Mouse (Mus musculus) regulatory T cell (primary cell): ENCODE results near the gene Eif3f.

Source experiments
- in situ Hi-C: fragments of 300-600 bp; cut with MboI, MseI; formaldehyde crosslinking; loops from one replicate; pipeline ENCODE4 v1.15.1; 2025; ENCODE audit warnings: high pct_unique_total_duplicates

The Eif3f gene

GRCm38 (mm10) chr7:108933794-108934731 is at the start of gene Eif3f:
Gene Eif3f, plus strand, starts transcription at chr7:108934417.
- in situ Hi-C loops = loop anchor here (5.0 kb wide), 1 partner anchor 117 kb away; no protein-coding TSS in a partner anchor

GRCm38 (mm10) chr7:108884906-108885305 is 49.3 kb upstream of the Eif3f start, which contains the start of gene Olfr518:
Gene Olfr518, minus strand, starts transcription at chr7:108885006.
- in situ Hi-C loops = no loop called here

DNA sequence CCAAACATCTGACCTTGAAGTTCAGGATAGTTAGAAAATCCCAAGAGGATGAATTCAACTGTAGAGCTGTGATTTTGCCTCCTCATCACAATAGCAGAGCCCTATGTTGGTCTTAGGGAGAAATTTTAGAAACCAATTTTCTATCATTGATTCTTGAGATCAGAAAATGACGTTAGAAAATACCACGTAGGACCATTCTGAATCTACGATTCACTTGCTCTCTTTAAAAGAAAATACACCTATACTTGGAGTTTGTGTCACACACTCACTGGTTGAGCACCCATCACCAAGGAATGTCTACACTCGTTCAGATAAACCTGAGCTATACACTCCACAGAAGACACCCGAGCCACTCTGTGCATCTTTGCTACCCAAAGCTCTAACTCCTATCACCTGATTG is 39.9 kb upstream of the Eif3f start, which contains the start of gene Olfr519:
Gene Olfr519, minus strand, starts transcription at position 101 of the 400 bp plus-strand sequence.
- in situ Hi-C loops = no loop called here

GRCm38 (mm10) chr7:108903969-108904368 is 30.2 kb upstream of the Eif3f start:
- in situ Hi-C loops = no loop called here

GRCm38 (mm10) chr7:108927043-108927442 is 7.2 kb upstream of the Eif3f start:
- in situ Hi-C loops = no loop called here

- in situ Hi-C loops = no loop called here
Observed at GRCm38 (mm10) chr7:108928280-108929188, 5.7 kb upstream of the Eif3f start.

GRCm38 (mm10) chr7:108929726-108930393 is 4.4 kb upstream of the Eif3f start, which contains the start of gene Nlrp10:
Gene Nlrp10, minus strand, starts transcription at chr7:108930178.
- in situ Hi-C loops = loop anchor here (5.0 kb wide), 1 partner anchor 113 kb away; no protein-coding TSS in a partner anchor

DNA sequence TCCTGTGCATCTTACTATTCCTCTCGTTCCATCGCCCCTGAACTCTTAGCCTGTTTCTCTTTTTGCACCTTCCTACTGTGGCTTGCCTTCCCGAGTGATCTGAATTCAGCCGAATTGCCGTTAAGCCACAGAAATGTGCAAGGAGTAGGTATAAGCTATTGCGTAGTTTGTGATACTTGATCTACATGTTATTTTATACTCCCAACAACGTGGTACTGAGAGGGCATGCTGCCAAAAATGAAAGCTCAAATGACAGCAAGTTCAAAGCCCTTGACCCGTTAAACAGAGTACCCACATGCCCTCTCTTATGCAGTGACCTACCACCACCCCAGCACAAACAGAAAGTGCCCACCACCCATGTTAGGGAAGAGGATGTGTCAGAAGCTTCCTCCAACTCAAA is 619 bp downstream of the Eif3f start:
- in situ Hi-C loops = loop anchor here (5.0 kb wide), 1 partner anchor 118 kb away; no protein-coding TSS in a partner anchor

GRCm38 (mm10) chr7:108935411-108935810 is 1.2 kb downstream of the Eif3f start:
- in situ Hi-C loops = no loop called here

GRCm38 (mm10) chr7:108936591-108936990 is 2.4 kb downstream of the Eif3f start:
- in situ Hi-C loops = no loop called here

DNA sequence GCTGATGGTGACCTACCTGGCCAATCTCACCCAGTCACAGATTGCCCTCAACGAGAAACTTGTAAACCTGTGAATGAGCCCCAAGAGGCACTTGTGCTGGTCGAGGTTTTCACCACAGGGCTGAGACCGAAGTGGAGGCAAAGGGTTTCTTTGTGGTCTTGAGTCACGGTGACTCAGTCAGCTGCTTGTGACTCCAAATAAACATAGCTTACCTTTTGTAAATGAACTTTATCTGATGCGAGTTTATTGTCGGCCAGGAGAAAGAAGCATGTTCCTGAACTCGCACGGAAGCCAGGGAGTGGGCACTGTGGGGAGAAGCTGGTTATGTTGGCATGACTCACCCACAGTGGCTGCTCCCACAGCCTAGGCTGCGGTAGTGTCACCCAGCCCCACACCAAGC is 7.2 kb downstream of the Eif3f start:
- in situ Hi-C loops = no loop called here

GRCm38 (mm10) chr7:108944002-108944401 is 9.8 kb downstream of the Eif3f start:
- in situ Hi-C loops = no loop called here

DNA sequence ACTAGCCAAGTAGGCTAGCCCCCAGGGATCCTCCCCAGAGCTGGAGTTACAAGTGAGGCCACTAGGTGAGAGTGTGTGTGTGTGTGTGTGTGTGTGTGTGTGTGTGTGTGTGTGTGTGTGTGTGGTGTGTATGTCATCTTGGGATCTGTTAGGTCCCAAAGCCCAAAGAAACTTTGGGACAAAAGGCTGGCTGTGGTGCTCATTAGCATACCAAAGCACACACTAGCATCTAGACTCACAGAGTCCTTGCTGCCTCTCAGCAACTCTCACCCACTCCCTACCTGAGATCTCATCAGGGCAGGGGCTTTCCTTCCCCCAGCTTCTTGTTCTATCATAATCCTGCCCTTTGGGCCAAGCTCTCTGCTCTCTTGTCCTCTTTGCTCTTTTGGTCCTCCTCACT is 14.4 kb downstream of the Eif3f start:
- in situ Hi-C loops = no loop called here

DNA sequence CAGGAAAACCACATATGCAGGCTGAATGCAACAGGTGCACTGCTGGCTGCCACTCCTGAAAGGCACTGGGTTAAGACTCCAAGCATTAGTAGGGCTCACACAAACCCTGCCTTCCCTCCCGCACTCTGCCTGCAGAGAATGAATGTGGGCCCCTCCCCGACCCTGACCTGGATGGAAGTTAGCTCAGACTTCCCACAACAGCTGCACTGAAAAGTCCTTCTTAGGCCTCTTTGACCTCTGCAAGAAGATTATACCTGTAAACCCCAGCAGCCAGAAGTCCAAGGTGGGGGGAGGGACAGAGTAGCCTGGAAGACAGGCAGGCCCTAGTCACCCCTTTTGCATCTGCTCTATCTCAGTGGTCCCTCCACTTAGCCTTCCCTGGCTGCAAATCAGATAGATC is 15.1 kb downstream of the Eif3f start:
- in situ Hi-C loops = no loop called here

GRCm38 (mm10) chr7:108950312-108950761 is 16.1 kb downstream of the Eif3f start, which contains the start of gene Tub:
Gene Tub, plus strand, starts transcription at chr7:108950338.
- in situ Hi-C loops = no loop called here

- in situ Hi-C loops = no loop called here
Observed at GRCm38 (mm10) chr7:108950762-108951331, 16.6 kb downstream of the Eif3f start.

GRCm38 (mm10) chr7:108952801-108953200 is 18.6 kb downstream of the Eif3f start:
- in situ Hi-C loops = no loop called here

DNA sequence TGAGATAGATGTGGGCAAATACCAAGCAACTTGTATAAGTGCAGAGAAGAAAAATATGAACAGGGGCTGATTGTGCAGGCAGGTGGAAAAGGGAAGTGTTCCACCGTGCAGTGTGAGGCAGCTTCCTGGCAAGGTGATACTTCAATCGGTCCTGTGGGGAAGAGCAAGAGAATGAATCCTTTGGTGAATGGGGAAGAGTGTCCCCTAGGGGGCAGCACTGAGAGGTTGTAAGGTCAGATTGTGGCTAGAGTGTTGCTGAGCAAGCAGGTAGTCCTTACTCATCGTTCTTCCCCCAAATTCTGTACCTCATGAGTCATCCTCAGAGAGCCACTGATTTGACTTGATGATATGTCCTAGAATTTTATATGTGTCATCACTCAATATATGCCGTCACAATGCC is 20.0 kb downstream of the Eif3f start:
- in situ Hi-C loops = no loop called here

DNA sequence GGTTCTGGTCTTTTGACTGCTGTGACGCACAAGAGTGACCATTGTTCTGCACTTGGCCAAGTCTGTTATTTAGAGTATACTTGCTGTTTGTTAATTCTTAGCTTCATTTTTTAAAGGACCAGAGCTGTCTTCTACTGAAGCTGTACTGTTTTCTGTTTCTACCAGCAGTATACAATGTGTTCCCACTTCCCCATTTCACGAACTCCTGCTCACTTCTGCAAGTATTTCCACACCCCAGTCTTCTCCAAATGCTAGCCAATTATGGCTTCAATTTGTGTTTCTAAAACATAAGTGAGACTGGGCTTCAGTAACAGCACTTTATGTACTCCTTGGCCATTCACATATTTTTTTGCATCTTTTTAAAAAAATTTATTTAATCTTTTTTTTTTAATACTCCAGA is 23.5 kb downstream of the Eif3f start:
- in situ Hi-C loops = no loop called here

DNA sequence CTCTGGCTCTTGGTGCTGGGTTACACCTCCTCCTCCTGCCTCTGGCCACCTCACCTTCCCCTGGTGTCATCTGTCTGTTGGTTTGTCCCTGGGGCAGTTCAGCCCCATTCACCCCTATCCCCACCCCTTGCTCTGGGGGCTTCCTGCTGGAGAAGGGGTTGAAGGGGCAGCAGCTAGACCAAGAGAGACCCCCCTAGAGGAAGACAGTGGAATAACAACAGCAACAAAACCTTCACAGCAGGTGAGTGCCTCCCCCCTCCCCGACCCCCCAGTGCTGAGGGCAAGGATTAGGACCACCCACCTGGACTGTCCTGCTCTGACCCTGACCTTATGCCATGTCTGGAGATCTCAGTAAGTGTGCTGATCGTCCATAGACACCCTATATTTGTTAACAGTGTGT is 31.8 kb downstream of the Eif3f start:
- in situ Hi-C loops = loop anchor here (5.0 kb wide), 1 partner anchor 56 kb away; no protein-coding TSS in a partner anchor
